Mouse (Mus musculus) megakaryocyte, embryonic 14.5 days (primary cell): ENCODE data around the gene Traf5.

Experiments used
- FLI1 ChIP-seq: IDR thresholded peaks from 2 replicates; pipeline ENCODE4 v1.6.1; 2012; ENCODE audit warnings: low read length, inconsistent platforms, mixed read lengths
- GATA1 ChIP-seq: IDR thresholded peaks from 3 replicates; pipeline ENCODE4 v1.6.1; 2012; ENCODE audit warnings: mixed read lengths, low read length, inconsistent platforms, borderline replicate concordance

DNA sequence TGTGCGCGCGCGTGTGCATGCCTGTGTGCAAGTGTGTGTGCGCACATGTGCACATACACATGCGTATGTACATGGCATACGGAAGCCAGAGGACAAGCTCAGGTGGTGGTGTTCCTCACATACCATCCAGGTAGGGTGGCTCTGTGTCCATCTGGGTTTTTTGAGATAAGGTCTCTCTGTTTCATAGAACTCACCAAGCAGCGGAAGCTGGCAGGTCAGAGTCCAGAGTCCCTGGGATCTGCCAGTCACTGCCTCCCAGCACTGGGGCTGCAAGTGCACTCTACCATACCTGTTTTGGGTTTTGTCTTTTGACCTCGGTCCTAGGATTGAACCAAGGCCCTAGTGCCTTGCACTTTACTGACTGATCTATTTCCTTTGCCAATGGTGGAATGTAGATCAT, 11.7 kb upstream of the Traf5 start:
- no peak for TF ChIP-seq GATA1
- no peak for TF ChIP-seq FLI1
